Mouse (Mus musculus) olfactory bulb, adult 2 months (tissue): ENCODE measurements around the gene Rfk.

Experiments
- CTCF ChIP-seq: fragments of 200-500 bp; IDR thresholded peaks from 2 replicates; pipeline ENCODE4 v1.5.1; 2012; ENCODE audit warnings: low read depth, mild to moderate bottlenecking, low read length, moderate library complexity; ENCODE audit not compliant: insufficient read depth
- POLR2A ChIP-seq: fragments of 200-500 bp; IDR thresholded peaks from 2 replicates; pipeline ENCODE4 v1.6.1; 2012; ENCODE audit warnings: mild to moderate bottlenecking, low read depth, low read length, moderate library complexity; ENCODE audit not compliant: insufficient read depth

DNA sequence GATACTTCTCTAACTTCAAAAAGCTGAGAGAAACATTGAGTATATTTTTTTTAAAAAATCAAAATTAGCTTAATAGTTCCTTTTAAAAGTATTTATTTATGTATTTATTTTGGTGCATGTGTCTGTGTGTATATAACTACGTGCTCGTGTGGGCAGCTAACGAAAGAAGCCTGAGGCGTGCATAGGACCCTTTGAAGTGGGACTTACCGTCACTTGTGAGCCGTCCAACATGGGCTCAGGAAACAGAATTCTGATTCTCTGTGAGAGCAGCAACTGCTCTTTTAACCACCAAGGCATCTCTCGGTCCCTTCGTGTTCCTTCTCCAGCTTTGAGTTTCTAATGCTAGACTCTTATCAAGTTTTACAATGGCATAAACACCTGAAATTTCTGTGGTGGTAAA lies 40.1 kb upstream of the Rfk start:
- TF ChIP-seq CTCF (no peak), POLR2A (no peak)
